Mouse (Mus musculus): ENCODE data around the gene Mitf. TPM values are rescaled to one million over a fixed set of nuclear protein-coding genes. Genes with fewer than 3 reads are reported as not detected.

Mitf gene
- polyA plus RNA-seq, 1 experiment from 2014 or later = 1.2 TPM

GRCm38 (mm10) chr6:97816806-97817205 is 10.0 kb downstream of the Mitf start:
- Histone ChIP-seq H3K27me3 (replicated peaks; ENCODE audit: control insufficient read depth, insufficient read depth, low read length) (no peaks in the 10 kb centered on the region), H3K4me3 (ENCODE audit: low read length) (no peak overlapping the region), H3K4me2 (ENCODE audit: low read depth, low read length) (no peak overlapping the region), H3K4me1 (ENCODE audit: control insufficient read depth, insufficient read depth, low read length) (no peaks in the 10 kb centered on the region), H3K9ac (ENCODE audit: low read depth, low read length) (no peak overlapping the region), H3K9me3 (ENCODE audit: control insufficient read depth, low read length) (no peaks in the 10 kb centered on the region), H3K36me3 (ENCODE audit: control insufficient read depth, insufficient read depth, low read length) (no peaks in the 10 kb centered on the region), H3K27ac (ENCODE audit: low read length) (no peak overlapping the region)
- no peak for ATAC-seq
- 96% methylated on average over 1 of the region's 1 CpGs for WGBS

GRCm38 (mm10) chr6:97818128-97818527 is 11.3 kb downstream of the Mitf start:
- Histone ChIP-seq H3K36me3 (ENCODE audit: control insufficient read depth, insufficient read depth, low read length) (no peaks in the 10 kb centered on the region), H3K27me3 (replicated peaks; ENCODE audit: control insufficient read depth, insufficient read depth, low read length) (no peaks in the 10 kb centered on the region), H3K27ac (ENCODE audit: low read length) (no peak overlapping the region), H3K9me3 (ENCODE audit: control insufficient read depth, low read length) (no peaks in the 10 kb centered on the region), H3K9ac (ENCODE audit: low read depth, low read length) (no peak overlapping the region), H3K4me2 (ENCODE audit: low read depth, low read length) (no peak overlapping the region), H3K4me3 (ENCODE audit: low read length) (no peak overlapping the region), H3K4me1 (ENCODE audit: control insufficient read depth, insufficient read depth, low read length) (no peaks in the 10 kb centered on the region)
- no peak for ATAC-seq
- 45% methylated on average over 6 of the region's 6 CpGs for WGBS

- no peaks in the 10 kb centered on the region for H3K27me3 ChIP-seq (replicated peaks; ENCODE audit: control insufficient read depth, insufficient read depth, low read length)
- H3K4me2 ChIP-seq (ENCODE audit: low read depth, low read length) = no peak overlapping the region
- H3K4me1 ChIP-seq (ENCODE audit: control insufficient read depth, insufficient read depth, low read length) = no peaks in the 10 kb centered on the region
- no peak overlapping the region for H3K9ac ChIP-seq (ENCODE audit: low read depth, low read length)
- ATAC-seq = no peak
- no peaks in the 10 kb centered on the region for H3K36me3 ChIP-seq (ENCODE audit: control insufficient read depth, insufficient read depth, low read length)
- H3K27ac ChIP-seq (ENCODE audit: low read length) = no peak overlapping the region
- no peak overlapping the region for H3K4me3 ChIP-seq (ENCODE audit: low read length)
- 63% methylated on average over 5 of the region's 5 CpGs for WGBS
- no peaks in the 10 kb centered on the region for H3K9me3 ChIP-seq (ENCODE audit: control insufficient read depth, low read length)
These were observed 12.1 kb downstream of the Mitf start for GRCm38 (mm10) chr6:97818948-97819347.

GRCm38 (mm10) chr6:97820505-97820904 is 13.7 kb downstream of the Mitf start:
- H3K9me3 ChIP-seq (ENCODE audit: control insufficient read depth, low read length) = no peaks in the 10 kb centered on the region
- no peaks in the 10 kb centered on the region for H3K36me3 ChIP-seq (ENCODE audit: control insufficient read depth, insufficient read depth, low read length)
- ATAC-seq = no peak
- H3K27me3 ChIP-seq (replicated peaks; ENCODE audit: control insufficient read depth, insufficient read depth, low read length) = no peaks in the 10 kb centered on the region
- no peak overlapping the region for H3K4me3 ChIP-seq (ENCODE audit: low read length)
- no peak overlapping the region for H3K27ac ChIP-seq (ENCODE audit: low read length)
- no peak overlapping the region for H3K4me2 ChIP-seq (ENCODE audit: low read depth, low read length)
- H3K4me1 ChIP-seq (ENCODE audit: control insufficient read depth, insufficient read depth, low read length) = no peaks in the 10 kb centered on the region
- 82% methylated on average over 8 of the region's 8 CpGs for WGBS
- H3K9ac ChIP-seq (ENCODE audit: low read depth, low read length) = no peak overlapping the region

- Histone ChIP-seq H3K27ac (ENCODE audit: low read length) (no peak overlapping the region), H3K9me3 (ENCODE audit: control insufficient read depth, low read length) (no peaks in the 10 kb centered on the region), H3K4me1 (ENCODE audit: control insufficient read depth, insufficient read depth, low read length) (no peaks in the 10 kb centered on the region), H3K36me3 (ENCODE audit: control insufficient read depth, insufficient read depth, low read length) (no peaks in the 10 kb centered on the region), H3K4me3 (ENCODE audit: low read length) (no peak overlapping the region), H3K9ac (ENCODE audit: low read depth, low read length) (no peak overlapping the region), H3K4me2 (ENCODE audit: low read depth, low read length) (no peak overlapping the region), H3K27me3 (replicated peaks; ENCODE audit: control insufficient read depth, insufficient read depth, low read length) (no peaks in the 10 kb centered on the region)
- WGBS = 85% methylated on average over 7 of the region's 7 CpGs
- ATAC-seq = no peak
These were observed 15.0 kb downstream of the Mitf start for GRCm38 (mm10) chr6:97821811-97822210.

GRCm38 (mm10) chr6:97826642-97827275 is 19.9 kb downstream of the Mitf start:
- H3K27ac ChIP-seq (ENCODE audit: low read length) = no peak overlapping the region
- H3K4me3 ChIP-seq (ENCODE audit: low read length) = no peak overlapping the region
- ATAC-seq = no peak
- no peaks in the 10 kb centered on the region for H3K27me3 ChIP-seq (replicated peaks; ENCODE audit: control insufficient read depth, insufficient read depth, low read length)
- H3K4me2 ChIP-seq (ENCODE audit: low read depth, low read length) = no peak overlapping the region
- no peaks in the 10 kb centered on the region for H3K4me1 ChIP-seq (ENCODE audit: control insufficient read depth, insufficient read depth, low read length)
- no peaks in the 10 kb centered on the region for H3K36me3 ChIP-seq (ENCODE audit: control insufficient read depth, insufficient read depth, low read length)
- H3K9me3 ChIP-seq (ENCODE audit: control insufficient read depth, low read length) = no peaks in the 10 kb centered on the region
- H3K9ac ChIP-seq (ENCODE audit: low read depth, low read length) = no peak overlapping the region
- WGBS = 78% methylated on average over 7 of the region's 7 CpGs

- WGBS = 83% methylated on average over 3 of the region's 3 CpGs
- no peak overlapping the region for H3K9ac ChIP-seq (ENCODE audit: low read depth, low read length)
- H3K27me3 ChIP-seq (replicated peaks; ENCODE audit: control insufficient read depth, insufficient read depth, low read length) = no peaks in the 10 kb centered on the region
- no peak overlapping the region for H3K4me2 ChIP-seq (ENCODE audit: low read depth, low read length)
- no peak overlapping the region for H3K27ac ChIP-seq (ENCODE audit: low read length)
- no peaks in the 10 kb centered on the region for H3K36me3 ChIP-seq (ENCODE audit: control insufficient read depth, insufficient read depth, low read length)
- no peak for ATAC-seq
- no peaks in the 10 kb centered on the region for H3K4me1 ChIP-seq (ENCODE audit: control insufficient read depth, insufficient read depth, low read length)
- no peak overlapping the region for H3K4me3 ChIP-seq (ENCODE audit: low read length)
- H3K9me3 ChIP-seq (ENCODE audit: control insufficient read depth, low read length) = no peaks in the 10 kb centered on the region
These were observed 21.2 kb downstream of the Mitf start for GRCm38 (mm10) chr6:97828021-97828420.

GRCm38 (mm10) chr6:97828822-97829719 is 22.2 kb downstream of the Mitf start:
- Histone ChIP-seq H3K4me1 (ENCODE audit: control insufficient read depth, insufficient read depth, low read length) (no peaks in the 10 kb centered on the region), H3K9ac (ENCODE audit: low read depth, low read length) (no peak overlapping the region), H3K4me3 (ENCODE audit: low read length) (no peak overlapping the region), H3K27ac (ENCODE audit: low read length) (no peak overlapping the region), H3K9me3 (ENCODE audit: control insufficient read depth, low read length) (no peaks in the 10 kb centered on the region), H3K36me3 (ENCODE audit: control insufficient read depth, insufficient read depth, low read length) (no peaks in the 10 kb centered on the region), H3K4me2 (ENCODE audit: low read depth, low read length) (no peak overlapping the region), H3K27me3 (replicated peaks; ENCODE audit: control insufficient read depth, insufficient read depth, low read length) (no peaks in the 10 kb centered on the region)
- no peak for ATAC-seq
- WGBS = 63% methylated on average over 13 of the region's 13 CpGs

- WGBS = 94% methylated on average over 4 of the region's 4 CpGs
- H3K9me3 ChIP-seq (ENCODE audit: control insufficient read depth, low read length) = no peaks in the 10 kb centered on the region
- no peak for ATAC-seq
- H3K9ac ChIP-seq (ENCODE audit: low read depth, low read length) = no peak overlapping the region
- H3K4me2 ChIP-seq (ENCODE audit: low read depth, low read length) = no peak overlapping the region
- no peaks in the 10 kb centered on the region for H3K27me3 ChIP-seq (replicated peaks; ENCODE audit: control insufficient read depth, insufficient read depth, low read length)
- H3K4me1 ChIP-seq (ENCODE audit: control insufficient read depth, insufficient read depth, low read length) = no peaks in the 10 kb centered on the region
- H3K36me3 ChIP-seq (ENCODE audit: control insufficient read depth, insufficient read depth, low read length) = no peaks in the 10 kb centered on the region
- no peak overlapping the region for H3K4me3 ChIP-seq (ENCODE audit: low read length)
- H3K27ac ChIP-seq (ENCODE audit: low read length) = no peak overlapping the region
These were observed 25.6 kb downstream of the Mitf start for GRCm38 (mm10) chr6:97832501-97832900.
